Mouse (Mus musculus) heart, postnatal 0 days (tissue): ENCODE measurements around the gene T2.

Experiments used
- CTCF ChIP-seq: IDR thresholded peaks from 2 replicates; pipeline ENCODE4 v1.5.1; 2016; ENCODE audit warnings: antibody characterized with exemption, control low read depth, low read depth
- EP300 ChIP-seq: IDR thresholded peaks from 2 replicates; pipeline ENCODE4 v1.6.1; 2016; ENCODE audit warnings: antibody characterized with exemption, low read depth

- TF ChIP-seq EP300 = no peak
- TF ChIP-seq CTCF = peak; percentile 84
These were observed 107.8 kb downstream of the T2 start for GRCm38 (mm10) chr17:8463482-8464128.
